ENCODE assay signal across 20 mouse cellular contexts in genomic region chr12:72525588-72525987, GRCm38 (mm10). TPM values are rescaled to one million over a fixed set of nuclear protein-coding genes. Genes with fewer than 3 reads are reported as not detected.
DNase-seq lines count a peak whose midpoint lies in the region; ATAC-seq and TF ChIP-seq lines count a peak whose summit lies in the region.
"Had no signal": no experiment of that assay in that cellular context is flagged by ENCODE, and none has a peak within 500 bp of the region (broad histone marks: within the 10 kb centered on the region; RNA-seq: fewer than 3 reads in every experiment).

No protein-coding gene starts in this region.

- TF ChIP-seq CTCF in MEL (IDR thresholded peaks at IDR 0.05 in 2 of 3, conservative IDR thresholded peaks at IDR 0.05 in 1 of 3; ENCODE audit: control insufficient read depth in 1 of 3, insufficient read depth in 1 of 3, low read depth in 2 of 3, low read length in 3 of 3, poor library complexity in 1 of 3, severe bottlenecking in 1 of 3) = no peak

- H3K9me3 ChIP-seq in MEL (replicated peaks; ENCODE audit: insufficient read depth, low read length) = no peaks in the 10 kb centered on the region
- H3K9me3 ChIP-seq in liver, embryonic 13.5 days (replicated peaks) = no peaks in the 10 kb centered on the region
- H3K9me3 ChIP-seq in limb, embryonic 10.5 days (replicated peaks) = no peaks in the 10 kb centered on the region
- no peaks in the 10 kb centered on the region for H3K9me3 ChIP-seq in hindbrain, embryonic 12.5 days (replicated peaks)
- H3K9me3 ChIP-seq: embryonic facial prominence, embryonic 13.5 days; forebrain, embryonic 12.5 days had no signal

- no peaks in the 10 kb centered on the region for H3K27me3 ChIP-seq in MEL (ENCODE audit: control insufficient read depth in 1 of 2, insufficient read depth in 2 of 2, low read length in 2 of 2)
- H3K27me3 ChIP-seq in liver, embryonic 13.5 days = no peaks in the 10 kb centered on the region
- H3K27me3 ChIP-seq in limb, embryonic 10.5 days (ENCODE audit: low read depth, poor library complexity, severe bottlenecking) = no peaks in the 10 kb centered on the region
- H3K27me3 ChIP-seq in hindbrain, embryonic 12.5 days = no peaks in the 10 kb centered on the region
- H3K27me3 ChIP-seq: embryonic facial prominence, embryonic 13.5 days; forebrain, embryonic 12.5 days; heart, embryonic 12.5 days had no signal

- no peak overlapping the region for H3K27ac ChIP-seq in MEL (ENCODE audit: control insufficient read depth, low read depth, low read length)
- H3K27ac ChIP-seq in liver, embryonic 13.5 days = no peak overlapping the region
- no peak overlapping the region for H3K27ac ChIP-seq in limb, embryonic 10.5 days
- H3K27ac ChIP-seq in hindbrain, embryonic 12.5 days = no peak overlapping the region
- H3K27ac ChIP-seq: embryonic facial prominence, embryonic 13.5 days; forebrain, embryonic 12.5 days had no signal

- no peak overlapping the region for H3K4me2 ChIP-seq in liver, embryonic 13.5 days
- no peak overlapping the region for H3K4me2 ChIP-seq in hindbrain, embryonic 12.5 days (replicated peaks)
- H3K4me2 ChIP-seq: embryonic facial prominence, embryonic 13.5 days; forebrain, embryonic 12.5 days; heart, embryonic 12.5 days had no signal

- no peaks in the 10 kb centered on the region for H3K79me2 ChIP-seq in MEL (ENCODE audit: control insufficient read depth, insufficient read depth, low read length, poor library complexity)

- ATAC-seq in liver, embryonic 13.5 days (ENCODE audit: low read depth) = peak; percentile 62; the same call in 1 of the 2 replicates
- peak; percentile 58 for ATAC-seq in megakaryocyte progenitor cell, adult 5-6 weeks (replicated peaks; ENCODE audit: poor library complexity)
- no peak for ATAC-seq in hindbrain, embryonic 12.5 days (ENCODE audit: low FRiP score)
- ATAC-seq: activated CD4-positive, CD25-positive, alpha-beta regulatory T cell, adult 4 months; forebrain, embryonic 16.5 days; hindbrain, embryonic 16.5 days; inflammation-experienced regulatory T-cells, adult 6 months; Patski had no signal

- peaks cover 8% of the 10 kb centered on the region in 2 experiments for H3K4me1 ChIP-seq in MEL (ENCODE audit: control insufficient read depth in 1 of 2, insufficient read depth in 2 of 2, low read length in 2 of 2)
- peaks cover 9% of the 10 kb centered on the region for H3K4me1 ChIP-seq in liver, embryonic 13.5 days (replicated peaks)
- H3K4me1 ChIP-seq in limb, embryonic 10.5 days = no peaks in the 10 kb centered on the region
- no peaks in the 10 kb centered on the region for H3K4me1 ChIP-seq in hindbrain, embryonic 12.5 days
- H3K4me1 ChIP-seq: embryonic facial prominence, embryonic 13.5 days; forebrain, embryonic 12.5 days; heart, embryonic 12.5 days had no signal

- DNase-seq in MEL (ENCODE audit: low read depth, low spot score) (peak; percentile 44), MEL-GATA-1-ER (ENCODE audit: extremely low read depth, low read depth) (peak; percentile 39)
- peak; percentile 28 for DNase-seq in liver, embryonic 13.5 days
- no peak for DNase-seq in limb, embryonic 10.5 days (ENCODE audit: low spot score)
- no peak for DNase-seq in cerebellum, postnatal 14 days
- DNase-seq: adrenal gland, postnatal 14 days; cerebellum, adult 8-10 months; cerebellum, postnatal 36 days; gastrocnemius, postnatal 10 days; heart, postnatal 36 days had no signal

- no peak overlapping the region for H3K4me3 ChIP-seq in MEL (ENCODE audit: control insufficient read depth in 1 of 2, insufficient read depth in 1 of 2, low read depth in 2 of 2, low read length in 2 of 2)
- no peak overlapping the region for H3K4me3 ChIP-seq in liver, embryonic 13.5 days (replicated peaks)
- H3K4me3 ChIP-seq in limb, embryonic 10.5 days = no peak overlapping the region
- no peak overlapping the region for H3K4me3 ChIP-seq in hindbrain, embryonic 12.5 days
- H3K4me3 ChIP-seq: embryonic facial prominence, embryonic 13.5 days; forebrain, embryonic 12.5 days; heart, embryonic 12.5 days had no signal

- WGBS in liver, embryonic 13.5 days (ENCODE audit: insufficient replicate concordance) = 20% methylated on average over 4 of the region's 4 CpGs
- WGBS in limb, embryonic 10.5 days = 87% methylated on average over 4 of the region's 4 CpGs
- 83% methylated on average over 4 of the region's 4 CpGs for WGBS in hindbrain, embryonic 12.5 days

- peak; percentile 10 to 69; a peak in 3 of 4 replicates for TF ChIP-seq EP300 in MEL (IDR thresholded peaks at IDR 0.05; ENCODE audit: low read depth in 1 of 2, low read length in 2 of 2)

- H3K9ac ChIP-seq in MEL (ENCODE audit: control insufficient read depth, low read depth, low read length, poor library complexity, severe bottlenecking) = no peak overlapping the region
- H3K9ac ChIP-seq in liver, embryonic 13.5 days = no peak overlapping the region
- H3K9ac ChIP-seq in hindbrain, embryonic 12.5 days = no peak overlapping the region
- H3K9ac ChIP-seq: embryonic facial prominence, embryonic 13.5 days; forebrain, embryonic 12.5 days; heart, embryonic 12.5 days had no signal

- peaks cover 0 to 12% of the 10 kb centered on the region in 2 experiments; a peak in 2 of 4 replicates for H3K36me3 ChIP-seq in MEL (ENCODE audit: control insufficient read depth in 1 of 2, insufficient read depth in 2 of 2, low read length in 2 of 2)
- H3K36me3 ChIP-seq in liver, embryonic 13.5 days = no peaks in the 10 kb centered on the region
- H3K36me3 ChIP-seq in limb, embryonic 10.5 days = no peaks in the 10 kb centered on the region
- no peaks in the 10 kb centered on the region for H3K36me3 ChIP-seq in hindbrain, embryonic 12.5 days
- H3K36me3 ChIP-seq: embryonic facial prominence, embryonic 13.5 days; forebrain, embryonic 12.5 days; heart, embryonic 12.5 days had no signal

- no peak for TF ChIP-seq RAD21 in MEL (IDR thresholded peaks at IDR 0.05; ENCODE audit: low read depth, low read length)

- no peak for TF ChIP-seq POLR2A in MEL (IDR thresholded peaks at IDR 0.05; ENCODE audit: control insufficient read depth in 1 of 2, insufficient read depth in 1 of 2, low read depth in 1 of 2, low read length in 2 of 2, poor library complexity in 1 of 2)

TF ChIP-seq in MEL, 35 proteins besides CTCF, POLR2A, EP300 and RAD21:
- TF ChIP-seq RCOR1 (IDR thresholded peaks at IDR 0.05; ENCODE audit: low read depth, low read length) = peak; percentile 55
- TF ChIP-seq MEF2A (IDR thresholded peaks at IDR 0.05; ENCODE audit: extremely low read depth, insufficient replicate concordance, low read depth, low read length, poor library complexity, severe bottlenecking) = peak; percentile 92; the same call in 1 of the 2 replicates
- TF ChIP-seq SMC3 (IDR thresholded peaks at IDR 0.05; ENCODE audit: low read depth, low read length) = no peak
- TF ChIP-seq GATA1 (IDR thresholded peaks at IDR 0.05; ENCODE audit: low read depth, low read length) = peak; percentile 72
- no peak for TF ChIP-seq CHD1 (IDR thresholded peaks at IDR 0.05; ENCODE audit: low read depth, low read length)
- peak; percentile 32 for TF ChIP-seq TAL1 (IDR thresholded peaks at IDR 0.05; ENCODE audit: low read length)
- TF ChIP-seq ELF1 (IDR thresholded peaks at IDR 0.05; ENCODE audit: low read depth, low read length) = no peak
- TF ChIP-seq TCF12 (IDR thresholded peaks at IDR 0.05; ENCODE audit: low read depth, low read length) = peak; percentile 71; the same call in 1 of the 2 replicates
- no peak for TF ChIP-seq CHD2 (IDR thresholded peaks at IDR 0.05; ENCODE audit: low read length)
- no peak for TF ChIP-seq MAX (IDR thresholded peaks at IDR 0.05; ENCODE audit: low read length)
- no peak for TF ChIP-seq ZNF384 (IDR thresholded peaks at IDR 0.05; ENCODE audit: low read depth, low read length)
- no peak for TF ChIP-seq HCFC1 (IDR thresholded peaks at IDR 0.05; ENCODE audit: low read depth, low read length)
- no peak for TF ChIP-seq NRF1 (IDR thresholded peaks at IDR 0.05; ENCODE audit: insufficient read depth, low read depth, low read length, poor library complexity, severe bottlenecking)
- no peak for TF ChIP-seq NELFE (IDR thresholded peaks at IDR 0.05; ENCODE audit: low read depth, low read length)
- TF ChIP-seq MXI1 (IDR thresholded peaks at IDR 0.05; ENCODE audit: low read depth, low read length) = no peak
- TF ChIP-seq MAFK (IDR thresholded peaks at IDR 0.05; ENCODE audit: borderline replicate concordance, low read depth, low read length) = no peak
- no peak for TF ChIP-seq USF2 (IDR thresholded peaks at IDR 0.05; ENCODE audit: borderline replicate concordance in 1 of 2, insufficient read depth in 1 of 2, low read depth in 1 of 2, low read length in 2 of 2)
- TF ChIP-seq ETS1 (IDR thresholded peaks at IDR 0.05; ENCODE audit: low read depth, low read length) = 0 out of 2 replicates have a peak, but pooled peaks have one; percentile 23
- TF ChIP-seq SIN3A (IDR thresholded peaks at IDR 0.05; ENCODE audit: low read length) = no peak
- TF ChIP-seq MAZ (IDR thresholded peaks at IDR 0.05; ENCODE audit: low read depth, low read length) = no peak
- TF ChIP-seq ZMIZ1 (IDR thresholded peaks at IDR 0.05; ENCODE audit: low read depth, low read length) = no peak
- TF ChIP-seq UBTF (IDR thresholded peaks at IDR 0.05; ENCODE audit: borderline replicate concordance, insufficient read depth, low read depth, low read length) = no peak
- no peak for TF ChIP-seq USF1 (IDR thresholded peaks at IDR 0.05; ENCODE audit: low read depth, low read length)
- no peak for TF ChIP-seq E2F4 (IDR thresholded peaks at IDR 0.05; ENCODE audit: borderline replicate concordance, low read depth, low read length)
- no peak for TF ChIP-seq ZKSCAN1 (IDR thresholded peaks at IDR 0.05; ENCODE audit: low read depth, low read length)

RNA-seq across cellular contexts. Expression of gene Pcnx4, which starts 10.6 kb away (rescaled TPM):
- 3.2 and 3.4 TPM in 2 replicates for total RNA-seq in MEL (2012; rRNA removed)
- 1 to 10 TPM in 1 of 2 experiments, not detected in 1; 5.2 TPM for polyA plus RNA-seq in MEL (2012; ENCODE audit: insufficient read depth in 1 of 2, insufficient read length in 2 of 2, low read depth in 1 of 2, low replicate concordance in 2 of 2, missing spikeins in 1 of 2)
- polyA plus RNA-seq in liver, embryonic 13.5 days (2015; fragmentation: Nextera tagmentation; extraction: Ambion mirVana) = 2.9 and 3.0 TPM in 2 replicates
- total RNA-seq in megakaryocyte progenitor cell, adult 5-6 weeks (2015) = 1.9 and 2.9 TPM in 2 replicates
- 1.00 and 2.3 TPM in 2 replicates for total RNA-seq in megakaryocyte progenitor cell, adult 5-6 weeks (2017)
- 12.4 and 13.8 TPM in 2 replicates for polyA plus RNA-seq in limb, embryonic 10.5 days (2016; fragmentation: Nextera tagmentation; extraction: Ambion mirVana)
- 18.0 and 18.4 TPM in 2 replicates for polyA plus RNA-seq in hindbrain, embryonic 12.5 days (2016; fragmentation: Nextera tagmentation; extraction: Ambion mirVana)

Comparison
In these comparisons a context has a peak if more than half of its experiments do, and no peak if none do; other contexts are left out.
1. DNase-seq: peak in MEL (single experiment), MEL-GATA-1-ER (single experiment) and liver, embryonic 13.5 days (single experiment); none in limb, embryonic 10.5 days (single experiment) and cerebellum, postnatal 14 days (0 of 2).